In the genomic region with DNA sequence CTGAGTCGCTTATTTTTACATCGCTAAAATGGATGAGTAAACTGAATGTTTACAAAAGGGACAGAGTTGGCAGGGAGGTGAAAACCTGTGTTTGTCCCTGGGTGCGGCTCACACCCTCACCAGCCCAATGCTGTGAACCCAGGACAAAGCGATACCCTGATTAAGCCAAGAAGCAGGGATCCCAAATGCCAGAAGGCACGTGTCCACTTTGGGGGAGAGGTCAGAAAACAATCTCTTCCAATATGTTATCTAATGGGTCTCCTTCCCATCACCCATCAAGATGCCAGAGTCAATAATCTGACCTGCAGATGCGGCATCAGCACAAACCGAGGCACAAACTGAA, we compare ENCODE assay signal across 17 mouse cellular contexts. TPM values are rescaled to one million over a fixed set of nuclear protein-coding genes. Genes with fewer than 3 reads are reported as not detected.
DNase-seq lines count a peak whose midpoint lies in the region; ATAC-seq and TF ChIP-seq lines count a peak whose summit lies in the region.
"Had no signal": no experiment of that assay in that cellular context is flagged by ENCODE, and none has a peak within 500 bp of the region (broad histone marks: within the 10 kb centered on the region; RNA-seq: fewer than 3 reads in every experiment).

No protein-coding gene starts in this region.

- no peak overlapping the region; the same call in 1 of the 2 replicates for H3K4me3 ChIP-seq in heart, embryonic 15.5 days
- no peak overlapping the region for H3K4me3 ChIP-seq in lung, postnatal 0 days (ENCODE audit: low read depth, low read length)
- H3K4me3 ChIP-seq in heart, postnatal 0 days (ENCODE audit: low read depth, low read length) = no peak overlapping the region
- H3K4me3 ChIP-seq in stomach, embryonic 16.5 days (replicated peaks; ENCODE audit: low read length) = no peak overlapping the region

- TF ChIP-seq EP300 in lung, postnatal 0 days (IDR thresholded peaks at IDR 0.05) = no peak
- TF ChIP-seq EP300 in heart, postnatal 0 days (IDR thresholded peaks at IDR 0.05; ENCODE audit: low read depth) = no peak

- H3K27ac ChIP-seq in heart, embryonic 15.5 days = peak overlapping the region; percentile 89
- H3K27ac ChIP-seq in lung, postnatal 0 days (ENCODE audit: low read length) = 0 out of 2 replicates have a peak overlapping the region, but pooled peaks have one; percentile 44
- peak overlapping the region; percentile 87 for H3K27ac ChIP-seq in heart, postnatal 0 days (ENCODE audit: low read depth)
- peak overlapping the region; percentile 49; the same call in 1 of the 2 replicates for H3K27ac ChIP-seq in stomach, embryonic 16.5 days (ENCODE audit: low read length)
- H3K27ac ChIP-seq: hindbrain, embryonic 14.5 days had no signal

- peaks cover 54% of the 10 kb centered on the region for H3K4me1 ChIP-seq in heart, embryonic 15.5 days (replicated peaks)
- peaks cover 5% of the 10 kb centered on the region; the same call in 1 of the 2 replicates for H3K4me1 ChIP-seq in lung, postnatal 0 days (ENCODE audit: insufficient read depth, low read depth, low read length)
- peaks cover 33% of the 10 kb centered on the region for H3K4me1 ChIP-seq in heart, postnatal 0 days (ENCODE audit: control insufficient read depth, insufficient read depth)
- peaks cover 24% of the 10 kb centered on the region for H3K4me1 ChIP-seq in stomach, embryonic 16.5 days (ENCODE audit: control insufficient read depth, insufficient read depth, low read length)

- H3K27me3 ChIP-seq in heart, embryonic 15.5 days = no peaks in the 10 kb centered on the region
- H3K27me3 ChIP-seq in lung, postnatal 0 days (replicated peaks; ENCODE audit: insufficient read depth, low read length) = no peaks in the 10 kb centered on the region
- no peaks in the 10 kb centered on the region for H3K27me3 ChIP-seq in heart, postnatal 0 days (ENCODE audit: control insufficient read depth, insufficient read depth, low read length)
- H3K27me3 ChIP-seq in stomach, embryonic 16.5 days (ENCODE audit: control insufficient read depth, insufficient read depth, low read length) = no peaks in the 10 kb centered on the region

- WGBS in heart, embryonic 15.5 days = 46% methylated on average over 7 of the region's 7 CpGs
- WGBS in lung, postnatal 0 days = 46% methylated on average over 7 of the region's 7 CpGs
- 36% methylated on average over 7 of the region's 7 CpGs for WGBS in heart, postnatal 0 days
- WGBS in stomach, embryonic 16.5 days = 55% methylated on average over 7 of the region's 7 CpGs

- no peak overlapping the region for H3K9ac ChIP-seq in heart, embryonic 15.5 days
- no peak overlapping the region for H3K9ac ChIP-seq in lung, postnatal 0 days (replicated peaks; ENCODE audit: low read depth)
- H3K9ac ChIP-seq in heart, postnatal 0 days (replicated peaks; ENCODE audit: low read depth, low read length) = no peak overlapping the region
- no peak overlapping the region for H3K9ac ChIP-seq in stomach, embryonic 16.5 days (ENCODE audit: low read length)
- H3K9ac ChIP-seq: hindbrain, embryonic 14.5 days had no signal

- no peak for ATAC-seq in heart, embryonic 15.5 days (replicated peaks; ENCODE audit: insufficient number of reproducible peaks, insufficient read depth, low FRiP score, low read depth)
- no peak for ATAC-seq in lung, postnatal 0 days
- ATAC-seq in heart, postnatal 0 days (ENCODE audit: insufficient read depth, low read depth) = no peak
- ATAC-seq in stomach, embryonic 16.5 days (ENCODE audit: insufficient read depth, low FRiP score) = no peak
- ATAC-seq: activated CD4-positive, CD25-positive, alpha-beta regulatory T cell, adult 4 months; CD4-positive, CD25-positive, alpha-beta regulatory T cell, adult 4 months; forebrain, embryonic 14.5 days had no signal

- 0 out of 2 replicates have a peak, but pooled peaks cover 2% of the 10 kb centered on the region for H3K36me3 ChIP-seq in heart, embryonic 15.5 days
- H3K36me3 ChIP-seq in lung, postnatal 0 days (ENCODE audit: insufficient read depth, low read length) = no peaks in the 10 kb centered on the region
- peaks cover 12% of the 10 kb centered on the region; the same call in 1 of the 2 replicates for H3K36me3 ChIP-seq in heart, postnatal 0 days (replicated peaks; ENCODE audit: control insufficient read depth, insufficient read depth, low read length)
- H3K36me3 ChIP-seq in stomach, embryonic 16.5 days (ENCODE audit: control insufficient read depth, insufficient read depth, low read length) = no peaks in the 10 kb centered on the region

- no peaks in the 10 kb centered on the region for H3K9me3 ChIP-seq in heart, embryonic 15.5 days (replicated peaks)
- no peaks in the 10 kb centered on the region for H3K9me3 ChIP-seq in lung, postnatal 0 days (ENCODE audit: low read length)
- no peaks in the 10 kb centered on the region for H3K9me3 ChIP-seq in heart, postnatal 0 days (replicated peaks; ENCODE audit: control insufficient read depth, low read length)
- no peaks in the 10 kb centered on the region for H3K9me3 ChIP-seq in stomach, embryonic 16.5 days (replicated peaks; ENCODE audit: control insufficient read depth, low read length)

- no peak for TF ChIP-seq CTCF in lung, postnatal 0 days (IDR thresholded peaks at IDR 0.05)
- TF ChIP-seq CTCF in heart, postnatal 0 days (IDR thresholded peaks at IDR 0.05; ENCODE audit: low read depth) = no peak

- no peak for DNase-seq in heart, postnatal 4 days
- DNase-seq in lung, postnatal 0 days (ENCODE audit: low spot score) = no peak
- DNase-seq in lung, postnatal 4 days = no peak
- DNase-seq in heart, postnatal 0 days (ENCODE audit: low spot score) = no peak
- DNase-seq in right cerebral cortex, postnatal 4 days = no peak
- DNase-seq: cerebellum, adult 8-10 months; right cerebral cortex, adult 18-20 months; thymus, postnatal 36 days had no signal

- peak overlapping the region; percentile 43 for H3K4me2 ChIP-seq in heart, embryonic 15.5 days
- no peak overlapping the region for H3K4me2 ChIP-seq in lung, postnatal 0 days (replicated peaks; ENCODE audit: low read depth, low read length)
- no peak overlapping the region for H3K4me2 ChIP-seq in heart, postnatal 0 days (ENCODE audit: low read depth, low read length)
- H3K4me2 ChIP-seq in stomach, embryonic 16.5 days (ENCODE audit: low read depth, low read length) = 0 out of 2 replicates have a peak overlapping the region, but pooled peaks have one; percentile 13
- H3K4me2 ChIP-seq: hindbrain, embryonic 14.5 days had no signal

RNA-seq across cellular contexts. Expression of a gene that starts 51.3 kb away (rescaled TPM):
- 94.8 and 103 TPM in 2 replicates for polyA plus RNA-seq in heart, embryonic 15.5 days (2015; fragmentation: Nextera tagmentation; extraction: Ambion mirVana)
- total RNA-seq in heart, postnatal 4 days (2021) = 10 to 100 TPM; 76.1 to 79.8 TPM
- polyA plus RNA-seq in lung, postnatal 0 days (2015; fragmentation: Nextera tagmentation; extraction: Ambion mirVana) = 15.6 and 23.9 TPM in 2 replicates
- total RNA-seq in heart, postnatal 0 days (2014; rRNA removed; ENCODE audit: low replicate concordance) = 92.1 and 111 TPM in 2 replicates
- 56.3 and 57.5 TPM in 2 replicates for polyA plus RNA-seq in heart, postnatal 0 days (2015; fragmentation: Nextera tagmentation; extraction: Ambion mirVana)
- polyA plus RNA-seq in stomach, embryonic 16.5 days (2015; fragmentation: Nextera tagmentation; extraction: Ambion mirVana) = 51.7 and 63.0 TPM in 2 replicates
- total RNA-seq: megakaryocyte, adult 5-6 weeks; monocyte, adult 5-6 weeks; neutrophil, adult 5-6 weeks had no signal
- polyA plus RNA-seq: activated CD4-positive, CD25-positive, alpha-beta regulatory T cell, adult 4 months; CD4-positive, CD25-positive, alpha-beta regulatory T cell, adult 4 months had no signal

Comparison
In these comparisons a context has a peak if more than half of its experiments do, and no peak if none do; other contexts are left out.
1. H3K4me2 ChIP-seq: peak in heart, embryonic 15.5 days (single experiment) and stomach, embryonic 16.5 days (single experiment); none in lung, postnatal 0 days (single experiment) and heart, postnatal 0 days (single experiment).
2. Peak in every context shown above with its lines, with median percentiles within 50 percentile points of each other: H3K27ac ChIP-seq.